Mouse (Mus musculus): ENCODE data around the gene Ppp2r5d.
A peak's percentile ranks its signal among the peaks of the same experiment; 100 is the strongest.

Ppp2r5d gene

DNA sequence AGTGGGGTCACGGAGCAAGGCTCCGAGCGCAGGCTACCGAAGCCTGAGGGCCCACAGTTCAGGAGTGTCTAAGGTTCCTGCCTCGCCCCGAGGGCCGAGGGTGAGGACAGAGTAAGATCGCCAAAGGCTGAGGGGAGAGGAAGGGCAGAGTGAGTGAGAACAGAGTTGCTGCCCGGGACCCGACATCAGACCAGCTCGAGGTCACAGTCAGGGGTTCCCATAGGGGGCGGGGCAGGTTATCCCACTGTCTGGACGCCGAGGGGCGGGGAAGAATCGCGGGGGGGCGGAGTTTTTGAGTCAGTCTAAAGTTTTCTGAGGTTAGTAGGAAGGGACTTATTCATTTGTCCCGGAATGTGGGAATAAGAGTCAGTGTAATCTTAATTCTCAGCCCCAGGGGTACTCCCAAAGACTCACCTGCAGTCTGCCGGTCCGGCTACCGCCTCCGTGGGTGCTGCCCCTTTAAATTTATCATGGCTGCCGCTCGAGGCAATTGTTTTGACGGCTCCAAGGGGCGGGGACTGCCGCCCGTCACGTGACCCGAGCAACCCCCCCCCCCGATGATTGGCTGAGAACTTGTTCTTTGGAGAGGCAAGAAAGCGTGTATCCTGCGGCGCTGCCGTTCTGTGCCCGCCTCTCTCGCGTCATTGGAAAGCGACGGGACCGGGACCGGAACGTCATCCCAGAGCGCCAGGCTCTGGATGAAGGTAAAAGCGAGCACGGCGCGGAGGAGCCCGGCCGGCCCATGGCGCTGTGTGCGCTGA, 59.2 kb downstream of the Ppp2r5d start, which contains the start of the genes Klc4 and Mrpl2:
Gene Klc4 (minus strand): TSS at position 462 of the 761 bp plus-strand sequence.
Gene Mrpl2 (plus strand): TSS at position 669 of the 761 bp plus-strand sequence.
- DNase-seq (ENCODE audit: low spot score) = peak; percentile 98

DNA sequence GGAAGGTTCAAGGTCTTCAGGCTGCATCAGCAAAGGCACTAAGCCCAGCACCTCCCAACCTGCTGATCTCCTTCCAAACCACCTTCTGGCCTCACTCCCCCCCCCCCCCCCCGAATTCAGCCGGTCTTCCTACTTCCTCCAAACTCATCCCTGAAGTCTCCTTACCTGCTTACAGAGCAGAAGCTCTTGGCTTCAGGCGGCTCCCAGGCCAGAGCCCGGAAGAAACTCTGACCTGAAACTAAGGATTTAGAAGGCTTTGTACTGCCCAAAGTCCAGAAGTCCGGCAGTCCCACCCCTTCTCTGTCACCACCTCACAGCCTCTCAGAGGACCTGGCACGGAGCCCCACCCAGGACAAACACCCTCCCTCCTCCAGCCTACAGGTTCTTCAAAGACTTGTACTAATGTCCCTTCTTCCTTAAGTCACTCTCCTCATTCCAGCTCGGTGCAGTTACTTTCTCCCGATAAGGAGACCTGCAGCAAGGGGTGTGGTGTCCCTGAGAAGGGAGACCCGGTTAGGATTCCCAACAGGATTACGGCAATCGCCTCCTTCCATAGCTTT, 59.9 kb downstream of the Ppp2r5d start:
- DNase-seq (ENCODE audit: low spot score) = no peak

DNA sequence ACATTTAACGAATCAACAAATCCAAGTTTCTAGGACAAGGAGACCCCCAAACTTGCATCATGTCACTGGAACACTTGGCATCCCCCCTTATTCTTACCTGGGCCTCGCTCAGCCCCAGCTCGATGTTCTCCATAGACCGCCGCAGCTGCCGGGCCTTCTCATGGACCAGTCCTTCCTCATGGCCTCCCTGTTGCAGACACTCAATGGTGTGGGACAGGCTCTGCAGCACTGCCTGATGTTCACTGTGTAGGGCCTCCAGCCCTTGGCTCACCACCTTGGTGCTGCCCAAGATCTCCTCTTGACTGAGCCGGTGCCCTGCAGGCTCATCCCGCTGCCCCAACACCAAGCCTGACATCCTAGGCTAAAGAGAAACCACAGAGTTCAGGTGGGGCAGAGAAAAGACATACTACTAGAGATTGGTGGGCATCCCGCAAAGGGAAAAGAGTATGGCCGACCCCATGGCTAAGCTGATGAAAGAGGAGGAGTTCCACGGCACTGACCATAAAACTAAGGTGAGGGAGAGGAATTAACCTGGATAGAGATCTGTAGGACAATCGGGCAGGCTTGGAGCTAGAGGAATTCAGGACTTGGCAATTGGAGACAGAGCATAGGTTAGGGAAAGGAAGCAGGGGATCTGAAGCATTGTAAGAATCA, 60.6 kb downstream of the Ppp2r5d start:
- DNase-seq (ENCODE audit: low spot score) = no peak

DNA sequence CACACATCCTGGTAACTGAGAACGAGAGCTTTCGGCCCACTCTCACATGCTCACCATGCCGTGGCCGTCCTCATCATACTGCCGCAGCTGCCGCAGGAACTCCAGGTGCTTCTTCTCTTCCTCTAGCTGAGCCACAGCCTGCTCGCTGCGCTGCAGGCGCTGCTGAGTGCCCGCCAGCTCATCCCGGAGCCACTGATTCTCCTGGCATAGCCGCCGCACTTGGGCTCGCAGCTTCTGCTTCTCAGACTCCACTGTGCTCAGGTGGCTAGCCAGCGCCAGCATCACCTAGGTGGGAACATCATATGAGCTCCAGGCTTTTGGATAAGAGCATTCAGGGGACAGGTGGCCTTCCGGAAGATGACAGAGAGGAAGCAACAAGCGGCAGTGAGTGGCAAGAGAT, 62.9 kb downstream of the Ppp2r5d start:
- DNase-seq (ENCODE audit: low spot score) = no peak

DNA sequence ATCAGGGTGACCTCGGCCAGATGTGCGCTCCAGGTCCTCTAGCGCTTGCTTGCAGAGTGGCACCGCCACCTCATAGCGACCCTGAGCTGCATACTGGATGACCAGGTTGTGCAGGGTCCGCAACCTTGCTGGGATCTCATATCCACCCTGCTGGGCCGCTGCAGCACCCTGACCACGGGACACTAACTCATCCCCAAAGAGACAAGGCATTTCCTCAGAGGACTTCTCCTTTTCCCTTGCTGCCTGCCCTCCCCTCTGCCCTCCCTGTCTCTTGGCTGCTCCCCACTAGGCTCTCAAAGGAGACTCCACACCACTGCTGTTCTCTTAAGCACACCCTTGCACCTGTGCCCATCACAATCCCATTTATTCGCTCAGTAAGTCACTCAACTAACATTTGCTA, 65.0 kb downstream of the Ppp2r5d start:
- no peak for DNase-seq (ENCODE audit: low spot score)

DNA sequence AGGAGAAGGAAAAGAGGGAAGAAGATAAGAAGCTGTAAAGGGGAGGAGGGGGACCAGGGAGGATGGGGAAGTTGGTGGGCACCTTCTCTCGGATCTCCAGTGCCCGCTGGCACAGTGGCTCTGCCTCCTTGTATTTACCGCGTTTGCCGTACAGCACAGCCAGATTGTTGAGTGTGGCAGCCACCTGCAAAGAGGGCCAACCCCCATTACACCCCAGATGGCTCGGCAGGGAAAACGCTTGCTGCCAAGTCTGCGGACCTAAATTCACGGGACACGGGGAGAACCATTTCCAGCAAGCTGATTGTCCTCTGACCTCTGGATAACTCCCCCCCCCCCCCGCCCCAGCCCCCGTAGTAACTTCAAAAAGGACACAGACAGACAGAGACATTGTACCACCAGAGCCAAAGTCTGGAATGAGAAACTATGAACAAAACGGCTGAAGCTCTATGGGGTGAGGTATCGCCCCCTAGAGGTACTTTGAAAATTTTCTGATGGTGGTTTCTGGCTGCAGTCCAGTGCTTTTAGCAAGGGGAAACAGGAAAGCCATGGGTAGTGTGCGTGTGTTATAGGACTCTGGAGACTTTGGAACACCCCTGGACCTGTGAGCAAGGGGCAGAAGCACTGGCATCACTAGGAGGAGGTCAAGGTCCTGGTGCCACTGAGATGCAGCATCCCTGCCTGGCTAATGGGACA, 67.9 kb downstream of the Ppp2r5d start:
- peak; percentile 78 for DNase-seq (ENCODE audit: low spot score)

All from embryo, embryonic 10 days (tissue).